Mouse (Mus musculus): ENCODE results near the gene Ddost. TPM values are rescaled to one million over a fixed set of nuclear protein-coding genes. Genes with fewer than 3 reads are reported as not detected.

Gene Ddost
- polyA plus RNA-seq, 1 experiment, result 173 TPM

GRCm38 (mm10) chr4:138272011-138272997, 32.2 kb upstream of the Ddost start:
- Histone ChIP-seq H3K27ac (ENCODE audit: control insufficient read depth, insufficient read depth, low read length) (no peak overlapping the region), H3K36me3 (ENCODE audit: control insufficient read depth, insufficient read depth, low read length) (no peaks in the 10 kb centered on the region), H3K4me3 (ENCODE audit: control insufficient read depth, insufficient read depth, low read length) (no peak overlapping the region), H3K27me3 (ENCODE audit: control insufficient read depth, insufficient read depth, low read length) (no peaks in the 10 kb centered on the region), H3K4me1 (replicated peaks; ENCODE audit: control insufficient read depth, insufficient read depth, low read length) (no peaks in the 10 kb centered on the region)
- TF ChIP-seq CTCF (IDR thresholded peaks at IDR 0.05; ENCODE audit: borderline replicate concordance, control insufficient read depth, extremely low read depth, insufficient read depth, low read length, poor library complexity) (no peak), POLR2A (IDR thresholded peaks at IDR 0.05; ENCODE audit: control insufficient read depth, extremely low read depth, insufficient read depth, low read length, poor library complexity) (no peak)
- WGBS, result 85% methylated on average over 14 of the region's 14 CpGs
- DNase-seq, result no peak

GRCm38 (mm10) chr4:138278346-138278745, 26.2 kb upstream of the Ddost start:
- 91% methylated on average over 7 of the region's 7 CpGs for WGBS
- no peak for DNase-seq
- Histone ChIP-seq H3K4me1 (replicated peaks; ENCODE audit: control insufficient read depth, insufficient read depth, low read length) (no peaks in the 10 kb centered on the region), H3K4me3 (ENCODE audit: control insufficient read depth, insufficient read depth, low read length) (no peak overlapping the region), H3K27me3 (ENCODE audit: control insufficient read depth, insufficient read depth, low read length) (no peaks in the 10 kb centered on the region), H3K27ac (ENCODE audit: control insufficient read depth, insufficient read depth, low read length) (no peak overlapping the region), H3K36me3 (ENCODE audit: control insufficient read depth, insufficient read depth, low read length) (no peaks in the 10 kb centered on the region)
- TF ChIP-seq CTCF (IDR thresholded peaks at IDR 0.05; ENCODE audit: borderline replicate concordance, control insufficient read depth, extremely low read depth, insufficient read depth, low read length, poor library complexity) (no peak), POLR2A (IDR thresholded peaks at IDR 0.05; ENCODE audit: control insufficient read depth, extremely low read depth, insufficient read depth, low read length, poor library complexity) (no peak)

GRCm38 (mm10) chr4:138282834-138283233, 21.7 kb upstream of the Ddost start:
- no peaks in the 10 kb centered on the region for H3K27me3 ChIP-seq (ENCODE audit: control insufficient read depth, insufficient read depth, low read length)
- no peaks in the 10 kb centered on the region for H3K36me3 ChIP-seq (ENCODE audit: control insufficient read depth, insufficient read depth, low read length)
- TF ChIP-seq CTCF (IDR thresholded peaks at IDR 0.05; ENCODE audit: borderline replicate concordance, control insufficient read depth, extremely low read depth, insufficient read depth, low read length, poor library complexity), result no peak
- no peak for TF ChIP-seq POLR2A (IDR thresholded peaks at IDR 0.05; ENCODE audit: control insufficient read depth, extremely low read depth, insufficient read depth, low read length, poor library complexity)
- peaks cover 9% of the 10 kb centered on the region for H3K4me1 ChIP-seq (replicated peaks; ENCODE audit: control insufficient read depth, insufficient read depth, low read length)
- H3K27ac ChIP-seq (ENCODE audit: control insufficient read depth, insufficient read depth, low read length), result no peak overlapping the region
- peak; percentile 73 for DNase-seq
- 23% methylated on average over 4 of the region's 4 CpGs for WGBS
- no peak overlapping the region for H3K4me3 ChIP-seq (ENCODE audit: control insufficient read depth, insufficient read depth, low read length)

GRCm38 (mm10) chr4:138286411-138286810, 18.1 kb upstream of the Ddost start:
- TF ChIP-seq POLR2A (IDR thresholded peaks at IDR 0.05; ENCODE audit: control insufficient read depth, extremely low read depth, insufficient read depth, low read length, poor library complexity) (no peak), CTCF (IDR thresholded peaks at IDR 0.05; ENCODE audit: borderline replicate concordance, control insufficient read depth, extremely low read depth, insufficient read depth, low read length, poor library complexity) (no peak)
- Histone ChIP-seq H3K27me3 (ENCODE audit: control insufficient read depth, insufficient read depth, low read length) (no peaks in the 10 kb centered on the region), H3K4me3 (ENCODE audit: control insufficient read depth, insufficient read depth, low read length) (no peak overlapping the region), H3K36me3 (ENCODE audit: control insufficient read depth, insufficient read depth, low read length) (no peaks in the 10 kb centered on the region), H3K4me1 (replicated peaks; ENCODE audit: control insufficient read depth, insufficient read depth, low read length) (peaks cover 9% of the 10 kb centered on the region), H3K27ac (ENCODE audit: control insufficient read depth, insufficient read depth, low read length) (no peak overlapping the region)
- 42% methylated on average over 12 of the region's 12 CpGs for whole genome bisulfite sequencing
- peak; percentile 20 for DNase-seq

GRCm38 (mm10) chr4:138288691-138289090, 15.8 kb upstream of the Ddost start:
- DNase-seq, result no peak
- no peaks in the 10 kb centered on the region for H3K27me3 ChIP-seq (ENCODE audit: control insufficient read depth, insufficient read depth, low read length)
- no peak for TF ChIP-seq POLR2A (IDR thresholded peaks at IDR 0.05; ENCODE audit: control insufficient read depth, extremely low read depth, insufficient read depth, low read length, poor library complexity)

GRCm38 (mm10) chr4:138292028-138292427, 12.5 kb upstream of the Ddost start:
- Histone ChIP-seq H3K4me1 (replicated peaks; ENCODE audit: control insufficient read depth, insufficient read depth, low read length) (no peaks in the 10 kb centered on the region), H3K27ac (ENCODE audit: control insufficient read depth, insufficient read depth, low read length) (no peak overlapping the region), H3K4me3 (ENCODE audit: control insufficient read depth, insufficient read depth, low read length) (no peak overlapping the region), H3K36me3 (ENCODE audit: control insufficient read depth, insufficient read depth, low read length) (no peaks in the 10 kb centered on the region), H3K27me3 (ENCODE audit: control insufficient read depth, insufficient read depth, low read length) (no peaks in the 10 kb centered on the region)
- DNase-seq, result no peak
- WGBS, result 94% methylated on average over 13 of the region's 13 CpGs
- TF ChIP-seq POLR2A (IDR thresholded peaks at IDR 0.05; ENCODE audit: control insufficient read depth, extremely low read depth, insufficient read depth, low read length, poor library complexity) (no peak), CTCF (IDR thresholded peaks at IDR 0.05; ENCODE audit: borderline replicate concordance, control insufficient read depth, extremely low read depth, insufficient read depth, low read length, poor library complexity) (no peak)

More at GRCm38 (mm10) chr4:138288691-138289090, 15.8 kb upstream of the Ddost start:
- Histone ChIP-seq H3K36me3 (ENCODE audit: control insufficient read depth, insufficient read depth, low read length) (no peaks in the 10 kb centered on the region), H3K4me3 (ENCODE audit: control insufficient read depth, insufficient read depth, low read length) (no peak overlapping the region), H3K4me1 (replicated peaks; ENCODE audit: control insufficient read depth, insufficient read depth, low read length) (peaks cover 9% of the 10 kb centered on the region), H3K27ac (ENCODE audit: control insufficient read depth, insufficient read depth, low read length) (no peak overlapping the region)
- WGBS, result 90% methylated on average over 7 of the region's 7 CpGs

Data from thymus, adult 2 months (tissue).